Comparison of ENCODE assay signal across 8 mouse cellular contexts in the genomic region with DNA sequence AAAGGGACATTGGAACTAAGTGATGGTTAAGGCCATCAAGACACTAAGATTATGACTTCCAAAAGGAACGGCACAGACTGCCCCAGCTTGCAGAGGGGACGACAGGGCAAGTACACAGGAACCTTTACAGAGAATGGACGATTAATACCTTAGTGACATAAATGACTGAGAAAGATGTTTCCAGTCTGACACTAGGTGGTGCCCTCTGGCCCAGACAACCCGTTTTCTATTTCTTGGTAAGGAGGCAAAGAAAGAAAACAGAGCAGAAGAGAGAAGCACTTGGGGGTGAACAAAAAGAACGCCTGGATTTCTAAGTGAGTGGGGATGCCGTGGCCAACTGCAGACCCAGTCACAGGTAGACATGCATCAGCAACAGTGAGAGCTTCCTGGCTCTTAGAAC. TPM values are rescaled to one million over a fixed set of nuclear protein-coding genes. Genes with fewer than 3 reads are reported as not detected.
A peak's percentile ranks its signal among the peaks of the same experiment; 100 is the strongest.
DNase-seq lines count a peak whose midpoint lies in the region; ATAC-seq and TF ChIP-seq lines count a peak whose summit lies in the region.

No protein-coding gene starts in this region.

- no peaks in the 10 kb centered on the region for H3K36me3 ChIP-seq in forebrain, embryonic 11.5 days (ENCODE audit: control insufficient read depth, insufficient read depth, low read length)
- H3K36me3 ChIP-seq in liver, embryonic 14.5 days (replicated peaks; ENCODE audit: control insufficient read depth, insufficient read depth, low read depth), result no peaks in the 10 kb centered on the region
- H3K36me3 ChIP-seq in neural tube, embryonic 11.5 days (ENCODE audit: control insufficient read depth, insufficient read depth, low read length), result no peaks in the 10 kb centered on the region

- 31% methylated on average over 6 of the region's 6 CpGs for WGBS in forebrain, embryonic 11.5 days
- 9% methylated on average over 6 of the region's 6 CpGs for WGBS in liver, embryonic 14.5 days (ENCODE audit: insufficient replicate concordance)
- 35% methylated on average over 6 of the region's 6 CpGs for WGBS in neural tube, embryonic 11.5 days

- no peaks in the 10 kb centered on the region for H3K9me3 ChIP-seq in forebrain, embryonic 11.5 days (ENCODE audit: control insufficient read depth, low read length)
- no peaks in the 10 kb centered on the region for H3K9me3 ChIP-seq in liver, embryonic 14.5 days (ENCODE audit: control insufficient read depth, low read length)
- H3K9me3 ChIP-seq in neural tube, embryonic 11.5 days (ENCODE audit: control insufficient read depth, low read length), result no peaks in the 10 kb centered on the region

- H3K4me2 ChIP-seq in forebrain, embryonic 11.5 days (ENCODE audit: low read depth, low read length, severe bottlenecking), result 0 out of 2 replicates have a peak overlapping the region, but pooled peaks have one; percentile 71
- peak overlapping the region; percentile 83 for H3K4me2 ChIP-seq in liver, embryonic 14.5 days (ENCODE audit: low read depth)
- peak overlapping the region; percentile 12; the same call in 1 of the 2 replicates for H3K4me2 ChIP-seq in neural tube, embryonic 11.5 days (ENCODE audit: low read depth)

- no peak for ATAC-seq in forebrain, embryonic 11.5 days (replicated peaks; ENCODE audit: low FRiP score)
- peak; percentile 27 for ATAC-seq in inflammation-experienced regulatory T-cells, adult 6 months
- no peak for ATAC-seq in liver, embryonic 14.5 days (ENCODE audit: insufficient read depth)
- no peak for ATAC-seq in neural tube, embryonic 11.5 days (ENCODE audit: insufficient read depth, low FRiP score, low TSS enrichment)

- peak; percentile 71 for TF ChIP-seq CTCF in liver, embryonic 14.5 days (IDR thresholded peaks at IDR 0.05; ENCODE audit: low read depth)

- peak; percentile 37 to 77 for DNase-seq in adrenal gland, adult (ENCODE audit: inconsistent age in 2 of 2, low spot score in 1 of 2)
- DNase-seq in adrenal gland, adult 8-10 months, result no peak
- peak; percentile 74 for DNase-seq in brain, adult 2 months (ENCODE audit: low read depth, low spot score)
- no peak for DNase-seq in forebrain, embryonic 11.5 days (ENCODE audit: low spot score)
- DNase-seq in liver, embryonic 14.5 days (ENCODE audit: low read depth in 3 of 3, low spot score in 3 of 3), result peak in 2 of 3 experiments; percentile 52 to 70
- DNase-seq in neural tube, embryonic 11.5 days (ENCODE audit: low spot score), result peak; percentile 31
- peak; percentile 68 for DNase-seq in thymus, postnatal 4 days

- H3K27me3 ChIP-seq in forebrain, embryonic 11.5 days (ENCODE audit: control insufficient read depth, insufficient read depth, low read length), result no peaks in the 10 kb centered on the region
- no peaks in the 10 kb centered on the region for H3K27me3 ChIP-seq in liver, embryonic 14.5 days (ENCODE audit: control insufficient read depth, insufficient read depth, low read length)
- H3K27me3 ChIP-seq in neural tube, embryonic 11.5 days (ENCODE audit: control insufficient read depth, insufficient read depth, low read length), result no peaks in the 10 kb centered on the region

- no peak for TF ChIP-seq EP300 in liver, embryonic 14.5 days (IDR thresholded peaks at IDR 0.05; ENCODE audit: low read depth)

- H3K4me1 ChIP-seq in forebrain, embryonic 11.5 days (replicated peaks; ENCODE audit: control insufficient read depth, insufficient read depth, low read length), result peaks cover 6% of the 10 kb centered on the region; the same call in 1 of the 2 replicates
- H3K4me1 ChIP-seq in liver, embryonic 14.5 days (replicated peaks; ENCODE audit: control insufficient read depth in 2 of 2, insufficient read depth in 2 of 2, low read length in 1 of 2), result peaks cover 22 to 41% of the 10 kb centered on the region in 2 experiments
- H3K4me1 ChIP-seq in neural tube, embryonic 11.5 days (ENCODE audit: control insufficient read depth, insufficient read depth, low read length), result peaks cover 13% of the 10 kb centered on the region; the same call in 1 of the 2 replicates

- H3K4me3 ChIP-seq in forebrain, embryonic 11.5 days (ENCODE audit: low read depth, low read length), result no peak overlapping the region
- peak overlapping the region; percentile 71 to 89 for H3K4me3 ChIP-seq in liver, embryonic 14.5 days (ENCODE audit: insufficient read depth in 1 of 2, low read depth in 2 of 2, low read length in 2 of 2)
- H3K4me3 ChIP-seq in neural tube, embryonic 11.5 days (ENCODE audit: low read depth, low read length), result no peak overlapping the region; the same call in 1 of the 2 replicates

- no peak overlapping the region for H3K27ac ChIP-seq in forebrain, embryonic 11.5 days (ENCODE audit: low read depth, low read length)
- H3K27ac ChIP-seq in liver, embryonic 14.5 days, result peak overlapping the region; percentile 78
- no peak overlapping the region for H3K27ac ChIP-seq in neural tube, embryonic 11.5 days (ENCODE audit: low read depth, low read length)

- 0 out of 2 replicates have a peak overlapping the region, but pooled peaks have one; percentile 6 for H3K9ac ChIP-seq in forebrain, embryonic 11.5 days (ENCODE audit: low read length)
- peak overlapping the region; percentile 90 for H3K9ac ChIP-seq in liver, embryonic 14.5 days (replicated peaks)
- H3K9ac ChIP-seq in neural tube, embryonic 11.5 days (ENCODE audit: low read length), result 0 out of 2 replicates have a peak overlapping the region, but pooled peaks have one; percentile 10

RNA-seq across cellular contexts. Expression of a gene that starts 2.2 kb away (rescaled TPM):
- 10 to 100 TPM; 42.0 to 84.9 (median 58.7) TPM for total RNA-seq in adrenal gland, adult 8-10 months (2022)
- polyA plus RNA-seq in forebrain, embryonic 11.5 days (2014; fragmentation: Nextera tagmentation; extraction: Ambion mirVana), result 29.4 and 31.0 TPM in 2 replicates
- polyA plus RNA-seq in inflammation-experienced regulatory T-cells, adult 6 months (2017; shearing (Covaris generic)), result 10 to 100 TPM in 2 of 3 experiments, 1 to 10 TPM in 1; 9.4 to 17.1 (median 15.0) TPM
- polyA plus RNA-seq in liver, embryonic 14.5 days (2012; rRNA removed), result 26.0 and 30.9 TPM in 2 replicates
- polyA plus RNA-seq in liver, embryonic 14.5 days (2014; fragmentation: Nextera tagmentation; extraction: Ambion mirVana), result 31.2 and 38.5 TPM in 2 replicates
- 31.2 and 35.0 TPM in 2 replicates for polyA plus RNA-seq in neural tube, embryonic 11.5 days (2014; fragmentation: Nextera tagmentation; extraction: Ambion mirVana)

Comparison
In these comparisons a context has a peak if more than half of its experiments do, and no peak if none do; other contexts are left out.
1. DNase-seq: peak in adrenal gland, adult (2 of 2), brain, adult 2 months (single experiment), liver, embryonic 14.5 days (2 of 3), neural tube, embryonic 11.5 days (single experiment) and thymus, postnatal 4 days (single experiment); none in adrenal gland, adult 8-10 months (single experiment) and forebrain, embryonic 11.5 days (single experiment).
2. H3K4me2 ChIP-seq: peak in every context shown above with its lines; median percentile 83 in liver, embryonic 14.5 days; 71 in forebrain, embryonic 11.5 days; 12 in neural tube, embryonic 11.5 days.
3. H3K4me3 ChIP-seq: peak in liver, embryonic 14.5 days (2 of 2); none in forebrain, embryonic 11.5 days (single experiment) and neural tube, embryonic 11.5 days (single experiment).
4. H3K9ac ChIP-seq: peak in every context shown above with its lines; median percentile 90 in liver, embryonic 14.5 days; 10 in neural tube, embryonic 11.5 days; 6 in forebrain, embryonic 11.5 days.